Mouse (Mus musculus) ES-E14 (cell line): ENCODE data around the gene Hhipl2.

ENCODE experiments used
- CHD2 ChIP-seq: IDR thresholded peaks from 2 replicates; pipeline ENCODE4 v1.6.1; 2014; ENCODE audit warnings: mild to moderate bottlenecking, low read depth, low read length, inconsistent platforms
- HCFC1 ChIP-seq: IDR thresholded peaks from 2 replicates; pipeline ENCODE4 v1.6.1; 2012; ENCODE audit warnings: low read length, inconsistent platforms, borderline replicate concordance; ENCODE audit not compliant: insufficient read depth

GRCm38 (mm10) chr1:183417873-183418272 lies at the start of gene Hhipl2:
- TF ChIP-seq CHD2 (no peak), HCFC1 (no peak)
